Mouse (Mus musculus): ENCODE results near the gene Psenen. TPM values are rescaled to one million over a fixed set of nuclear protein-coding genes. Genes with fewer than 3 reads are reported as not detected.

Psenen gene
- 187 and 210 TPM in 2 replicates for polyA plus RNA-seq (2021; fragmentation: Nextera tagmentation)
- long read RNA-seq, experiment 1, transcript Psenen-201 (4 exons, 708 nt) = major isoform, 8 of 11 reads
- long read RNA-seq, experiment 1, partial matches to known transcripts = 0 of 11 reads
- long read RNA-seq, experiment 1, other reads (novel, unspliced or antisense) = 1 of 11 reads
- long read RNA-seq, experiment 2, transcript Psenen-203 (3 exons, 669 nt) = minor isoform, 17 of 127 reads
- long read RNA-seq, experiment 2, transcript Psenen-201 (4 exons, 708 nt) = major isoform, 98 of 127 reads
- long read RNA-seq, experiment 2, partial matches to known transcripts = 0 of 127 reads
- long read RNA-seq, experiment 2, other reads (novel, unspliced or antisense) = 7 of 127 reads

GRCm38 (mm10) chr7:30563117-30563905, at the start of gene Psenen, which contains the start of the genes U2af1l4 and Gm49396:
Psenen (minus strand) TSS chr7:30563627.
U2af1l4 (plus strand) TSS chr7:30563301.
Gm49396 (plus strand) TSS chr7:30563344.

GRCm38 (mm10) chr7:30612654-30613402, 49.4 kb upstream of the Psenen start, which contains the start of gene Upk1a:
Upk1a (minus strand) TSS chr7:30612847.

GRCm38 (mm10) chr7:30598786-30599185, 35.4 kb upstream of the Psenen start, which contains the start of gene Zbtb32:
Zbtb32 (minus strand) TSS chr7:30598909.

GRCm38 (mm10) chr7:30588676-30589434, 25.4 kb upstream of the Psenen start, which contains the start of gene Kmt2b:
Kmt2b (minus strand) TSS chr7:30588726.

GRCm38 (mm10) chr7:30564970-30565571, 1.6 kb upstream of the Psenen start, which contains the start of gene Igflr1:
Igflr1 (plus strand) TSS chr7:30565427.

GRCm38 (mm10) chr7:30559443-30559954, 3.9 kb downstream of the Psenen start, which contains the start of gene Lin37:
Lin37 (minus strand) TSS chr7:30559838.

GRCm38 (mm10) chr7:30552102-30553020, 11.1 kb downstream of the Psenen start, which contains the start of the genes Hspb6 and Proser3:
Hspb6 (plus strand) TSS chr7:30552178.
Proser3 (minus strand) TSS chr7:30552299.

GRCm38 (mm10) chr7:30534633-30535577, 28.5 kb downstream of the Psenen start, which contains the start of gene Arhgap33:
Arhgap33 (minus strand) TSS chr7:30535060.

Other genes with a start within 250 kb of the Psenen start
- 0.79 and 1.5 TPM in 2 replicates for gene Syne4, start 248.8 kb downstream of the Psenen start, polyA plus RNA-seq (2021; fragmentation: Nextera tagmentation)
- 4.9 TPM in 1 of 2 replicates, not detected in the other for gene E130208F15Rik, start 241.9 kb downstream of the Psenen start, polyA plus RNA-seq (2021; fragmentation: Nextera tagmentation)
- gene Sdhaf1, start 239.7 kb downstream of the Psenen start, polyA plus RNA-seq (2021; fragmentation: Nextera tagmentation) = 22.9 and 31.6 TPM in 2 replicates
- gene Lrfn3, start 200.9 kb downstream of the Psenen start, polyA plus RNA-seq (2021; fragmentation: Nextera tagmentation) = 4.3 and 5.7 TPM in 2 replicates
- 109 and 120 TPM in 2 replicates for gene Tyrobp, start 149.9 kb downstream of the Psenen start, polyA plus RNA-seq (2021; fragmentation: Nextera tagmentation)
- 3.4 TPM in 2 replicates for gene Hcst, start 143.8 kb downstream of the Psenen start, polyA plus RNA-seq (2021; fragmentation: Nextera tagmentation)
- gene Nfkbid, start 141.9 kb downstream of the Psenen start, polyA plus RNA-seq (2021; fragmentation: Nextera tagmentation) = 0.63 and 0.77 TPM in 2 replicates
- gene Aplp1, start 118.1 kb downstream of the Psenen start, polyA plus RNA-seq (2021; fragmentation: Nextera tagmentation) = 261 and 1,018 TPM in 2 replicates
- 2.8 and 3.5 TPM in 2 replicates for gene Kirrel2, start 105.9 kb downstream of the Psenen start, polyA plus RNA-seq (2021; fragmentation: Nextera tagmentation)
- gene Nphs1, start 105.3 kb downstream of the Psenen start, polyA plus RNA-seq (2021; fragmentation: Nextera tagmentation) = 0.39 and 0.83 TPM in 2 replicates
- not detected in 2 replicates for gene Prodh2, start 70.0 kb downstream of the Psenen start, polyA plus RNA-seq (2021; fragmentation: Nextera tagmentation)
- 42.0 and 69.4 TPM in 2 replicates for gene Arhgap33, start 28.6 kb downstream of the Psenen start, polyA plus RNA-seq (2021; fragmentation: Nextera tagmentation)
- gene Hspb6, start 11.4 kb downstream of the Psenen start, polyA plus RNA-seq (2021; fragmentation: Nextera tagmentation) = 4.9 and 7.6 TPM in 2 replicates
- 0.69 and 2.1 TPM in 2 replicates for gene Proser3, start 11.3 kb downstream of the Psenen start, polyA plus RNA-seq (2021; fragmentation: Nextera tagmentation)
- 54.8 and 66.6 TPM in 2 replicates for gene Lin37, start 3.8 kb downstream of the Psenen start, polyA plus RNA-seq (2021; fragmentation: Nextera tagmentation)
- 108 and 133 TPM in 2 replicates for gene U2af1l4, start 326 bp downstream of the Psenen start, polyA plus RNA-seq (2021; fragmentation: Nextera tagmentation)
- 0.67 and 0.75 TPM in 2 replicates for gene Gm49396, start 283 bp downstream of the Psenen start, polyA plus RNA-seq (2021; fragmentation: Nextera tagmentation)
- gene Igflr1, start 1.8 kb upstream of the Psenen start, polyA plus RNA-seq (2021; fragmentation: Nextera tagmentation) = 0.55 and 1.2 TPM in 2 replicates
- 2.0 and 3.6 TPM in 2 replicates for gene Kmt2b, start 25.1 kb upstream of the Psenen start, polyA plus RNA-seq (2021; fragmentation: Nextera tagmentation)
- gene Zbtb32, start 35.3 kb upstream of the Psenen start, polyA plus RNA-seq (2021; fragmentation: Nextera tagmentation) = 0.36 TPM in 1 of 2 replicates, not detected in the other
- gene Upk1a, start 49.2 kb upstream of the Psenen start, polyA plus RNA-seq (2021; fragmentation: Nextera tagmentation) = 0.13 and 0.23 TPM in 2 replicates
- 2,467 and 2,532 TPM in 2 replicates for gene Cox6b1, start 62.5 kb upstream of the Psenen start, polyA plus RNA-seq (2021; fragmentation: Nextera tagmentation)
- not detected in 2 replicates for gene Etv2, start 72.2 kb upstream of the Psenen start, polyA plus RNA-seq (2021; fragmentation: Nextera tagmentation)
- gene Rbm42, start 86.7 kb upstream of the Psenen start, polyA plus RNA-seq (2021; fragmentation: Nextera tagmentation) = 112 and 122 TPM in 2 replicates
- 3.6 and 4.0 TPM in 2 replicates for gene Haus5, start 101.4 kb upstream of the Psenen start, polyA plus RNA-seq (2021; fragmentation: Nextera tagmentation)
- gene Pmis2, start 108.0 kb upstream of the Psenen start, polyA plus RNA-seq (2021; fragmentation: Nextera tagmentation) = not detected in 2 replicates
- not detected in 2 replicates for gene 2200002J24Rik, start 135.3 kb upstream of the Psenen start, polyA plus RNA-seq (2021; fragmentation: Nextera tagmentation)
- gene Atp4a, start 148.6 kb upstream of the Psenen start, polyA plus RNA-seq (2021; fragmentation: Nextera tagmentation) = 0.55 and 0.83 TPM in 2 replicates
- 172 and 228 TPM in 2 replicates for gene Tmem147, start 165.9 kb upstream of the Psenen start, polyA plus RNA-seq (2021; fragmentation: Nextera tagmentation)
- not detected in 2 replicates for gene Gapdhs, start 180.1 kb upstream of the Psenen start, polyA plus RNA-seq (2021; fragmentation: Nextera tagmentation)
- gene Sbsn, start 187.8 kb upstream of the Psenen start, polyA plus RNA-seq (2021; fragmentation: Nextera tagmentation) = 7.3 and 9.5 TPM in 2 replicates
- 11.7 and 12.6 TPM in 2 replicates for gene Dmkn, start 200.1 kb upstream of the Psenen start, polyA plus RNA-seq (2021; fragmentation: Nextera tagmentation)
- not detected in 2 replicates for gene Krtdap, start 224.3 kb upstream of the Psenen start, polyA plus RNA-seq (2021; fragmentation: Nextera tagmentation)

All from left cerebral cortex, adult 6 months (tissue).